Mouse (Mus musculus) induced T-regulatory cell, adult 2 months (primary cell): ENCODE measurements around the gene Dnajb8.

Experiments
- DNase-seq: peaks from one replicate; pipeline ENCODE4 v3.0.0-alpha.2; 2012; ENCODE audit warnings: low read depth

Dnajb8 gene

GRCm38 (mm10) chr6:88290129-88290766 is 68.2 kb downstream of the Dnajb8 start:
- DNase-seq, result no peak

GRCm38 (mm10) chr6:88292274-88292909 is 70.3 kb downstream of the Dnajb8 start:
- no peak for DNase-seq

- no peak for DNase-seq
Observed at GRCm38 (mm10) chr6:88299491-88299890, 77.4 kb downstream of the Dnajb8 start.

- no peak for DNase-seq
Observed at GRCm38 (mm10) chr6:88301234-88301633, 79.2 kb downstream of the Dnajb8 start.
